Mouse (Mus musculus): ENCODE data around the gene Tbcc.
"Not testable (repeated sequence)": the region's sequence is repeated elsewhere in the genome, so short reads cannot be mapped to it uniquely, and the experiment has no call there.

Gene Tbcc

DNA sequence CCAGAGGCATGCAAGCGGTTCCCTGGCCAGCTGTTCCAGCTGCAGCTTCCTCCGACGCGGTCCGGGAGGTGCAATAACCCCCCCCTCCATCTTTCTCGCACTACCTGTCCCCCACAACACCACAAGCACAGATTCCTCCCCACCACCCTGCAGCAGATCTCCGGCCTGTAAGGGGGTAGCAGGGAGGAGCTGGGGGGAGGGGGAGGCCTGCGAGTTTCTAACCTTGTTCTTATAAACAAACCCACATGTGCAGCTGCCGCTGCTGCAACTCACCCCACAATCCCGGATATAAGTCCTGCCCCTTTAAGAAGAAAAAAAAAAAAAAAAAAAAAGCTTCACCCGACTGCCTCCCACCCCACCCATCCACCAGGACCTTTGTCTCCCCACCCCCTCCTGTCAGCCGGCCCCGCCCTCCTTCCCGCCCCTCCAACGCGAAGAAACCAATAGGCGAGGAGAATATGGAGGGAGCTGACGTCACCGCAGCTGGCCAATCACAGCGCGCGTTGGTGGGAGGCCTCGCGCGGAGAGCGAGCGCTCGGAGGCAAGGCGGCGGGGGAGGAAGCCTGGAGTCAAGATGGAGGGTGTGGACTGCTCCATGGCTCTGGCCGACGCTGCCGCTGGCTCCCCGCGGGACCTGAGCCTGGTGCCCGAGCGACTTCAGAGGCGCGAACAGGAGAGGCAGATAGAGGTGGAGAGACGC is at the start of gene Tbcc:
Gene Tbcc (plus strand): TSS at position 569 of the 700 bp plus-strand sequence.
- peak; percentile 97 for DNase-seq

DNA sequence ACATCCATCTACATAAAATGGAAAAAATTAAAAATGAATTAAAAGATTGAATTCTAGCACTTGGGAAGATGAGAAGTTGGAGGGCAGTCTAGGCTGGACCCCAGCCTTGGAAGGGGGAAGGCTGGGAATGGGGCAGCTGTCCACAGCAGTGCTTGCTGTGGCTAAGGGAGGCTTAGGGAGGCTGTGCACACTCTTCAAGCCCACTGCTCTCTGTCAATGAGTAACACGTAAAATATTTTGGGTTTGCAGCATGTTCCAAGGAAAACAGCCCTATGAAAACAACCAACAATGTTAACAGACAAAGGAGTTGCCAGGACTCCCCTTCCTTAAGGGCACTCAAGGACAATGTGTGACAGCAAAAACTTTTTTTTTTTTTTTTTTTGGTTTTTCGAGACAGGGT is 47.5 kb upstream of the Tbcc start:
- peak; percentile 63 for DNase-seq

DNA sequence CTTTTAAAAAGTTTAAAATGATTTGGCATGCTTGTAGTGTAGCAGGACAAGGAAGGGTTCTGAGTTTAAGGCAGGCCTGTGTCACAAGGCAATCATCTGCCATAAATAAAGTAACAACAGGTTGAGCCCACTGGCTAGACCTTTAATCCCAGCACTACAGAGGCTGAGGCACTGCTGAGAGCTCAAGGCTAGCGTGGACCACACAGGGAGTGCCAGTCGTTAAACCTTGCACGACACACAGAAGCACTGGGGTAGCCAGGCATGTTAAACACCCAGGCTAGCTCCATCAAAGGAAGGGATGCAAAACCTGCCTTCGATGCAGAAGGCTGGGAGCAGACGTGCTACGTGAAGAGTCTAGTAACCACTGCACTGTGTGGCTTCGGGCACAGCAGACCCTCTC is 46.8 kb upstream of the Tbcc start:
- DNase-seq = no peak

DNA sequence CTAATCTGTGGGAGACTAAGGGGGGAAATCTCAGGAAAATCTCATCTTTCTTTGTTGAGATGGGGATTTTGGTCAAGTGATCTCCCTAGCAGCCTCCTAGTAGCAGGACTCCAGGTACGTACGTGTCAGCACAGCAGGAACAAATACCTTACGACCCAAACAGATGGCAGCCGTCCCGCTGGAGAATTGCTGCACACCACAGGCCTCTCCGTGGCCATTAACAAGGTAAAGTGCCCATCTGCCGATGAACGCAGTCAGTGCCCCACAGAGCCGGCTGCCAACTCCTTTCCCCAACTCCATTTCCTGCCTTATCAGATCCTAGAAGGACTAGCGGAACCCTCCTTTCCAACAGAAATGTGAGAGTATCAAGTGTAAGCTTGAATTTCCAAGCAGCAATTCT is 45.7 kb upstream of the Tbcc start:
- DNase-seq = no peak

DNA sequence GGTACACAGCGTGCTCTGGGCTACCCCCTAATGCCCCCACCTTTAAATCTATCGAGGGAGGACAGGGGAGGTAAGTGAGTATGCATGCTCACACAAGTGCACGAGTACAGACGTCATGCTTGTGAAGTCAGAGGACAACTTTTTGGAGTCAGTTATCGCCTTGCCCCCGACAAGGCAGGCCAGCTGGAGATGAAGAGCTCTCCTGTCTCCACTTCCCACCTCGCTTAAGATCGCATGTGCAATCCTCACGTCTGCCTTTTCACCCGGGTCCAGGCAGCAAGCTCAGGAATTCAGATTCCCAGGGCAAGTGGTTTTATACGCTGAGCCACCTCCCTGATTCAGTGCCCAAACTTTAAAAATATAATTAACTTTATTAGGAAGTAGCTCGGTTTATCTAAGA is 45.2 kb upstream of the Tbcc start:
- no peak for DNase-seq

DNA sequence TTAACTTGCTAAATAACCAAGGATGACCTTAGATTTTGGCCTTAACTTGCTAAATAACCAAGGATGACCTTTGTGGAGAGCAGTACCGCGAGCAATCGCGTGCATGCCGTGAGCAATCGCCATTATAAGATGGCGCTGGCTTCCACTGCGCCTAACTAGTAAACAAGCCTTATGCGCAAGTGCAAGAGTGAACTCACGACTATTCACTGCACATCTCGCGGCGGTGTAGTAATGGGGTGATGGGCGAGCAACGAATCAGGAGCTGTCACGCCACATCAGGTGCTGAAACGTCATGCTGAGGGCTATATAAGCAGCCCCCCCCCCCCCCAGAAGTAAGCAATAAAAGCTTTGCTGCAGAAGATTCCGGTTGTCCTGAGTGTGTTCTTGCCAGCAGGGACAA is 43.9 kb upstream of the Tbcc start:
- DNase-seq = not testable (repeated sequence)

DNA sequence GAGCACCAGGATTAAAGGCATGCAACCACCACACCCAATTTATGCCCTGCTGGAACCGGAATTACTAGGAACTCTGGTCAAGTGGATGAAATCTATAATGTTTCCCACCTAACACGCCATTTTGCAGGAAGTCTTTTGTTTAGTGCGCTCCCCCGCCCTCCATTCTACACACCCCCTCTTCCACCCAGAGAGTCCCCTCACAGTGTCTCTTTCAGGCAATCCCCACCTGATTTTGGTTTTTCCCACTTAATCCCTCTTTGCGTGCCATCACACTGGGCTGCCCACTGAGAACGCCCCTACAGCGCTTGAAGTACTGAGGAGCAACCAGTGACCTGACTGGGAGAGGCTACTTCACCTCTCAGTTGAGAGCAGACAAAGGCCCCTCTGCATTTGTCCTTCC is 43.3 kb upstream of the Tbcc start:
- no peak for DNase-seq

DNA sequence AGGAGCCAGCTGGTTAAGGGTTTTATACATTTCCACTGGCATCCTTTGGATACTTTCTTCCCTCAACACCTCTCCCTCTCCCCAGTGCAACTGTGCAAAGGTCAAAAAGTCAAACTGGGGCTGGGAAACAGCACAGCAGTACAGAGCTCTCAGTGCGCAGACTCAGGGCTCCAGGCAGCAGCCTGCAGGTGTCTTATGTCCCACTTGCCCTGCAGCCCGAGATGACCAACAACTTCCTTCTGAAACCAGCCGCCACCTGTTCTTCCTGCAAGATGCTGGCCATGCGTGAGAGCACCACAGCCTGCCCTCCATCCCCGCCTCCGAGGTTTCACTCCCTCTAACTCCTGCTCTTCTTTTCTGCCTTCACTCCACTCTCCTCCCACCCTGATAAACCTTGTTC is 37.8 kb upstream of the Tbcc start:
- DNase-seq = peak; percentile 63

DNA sequence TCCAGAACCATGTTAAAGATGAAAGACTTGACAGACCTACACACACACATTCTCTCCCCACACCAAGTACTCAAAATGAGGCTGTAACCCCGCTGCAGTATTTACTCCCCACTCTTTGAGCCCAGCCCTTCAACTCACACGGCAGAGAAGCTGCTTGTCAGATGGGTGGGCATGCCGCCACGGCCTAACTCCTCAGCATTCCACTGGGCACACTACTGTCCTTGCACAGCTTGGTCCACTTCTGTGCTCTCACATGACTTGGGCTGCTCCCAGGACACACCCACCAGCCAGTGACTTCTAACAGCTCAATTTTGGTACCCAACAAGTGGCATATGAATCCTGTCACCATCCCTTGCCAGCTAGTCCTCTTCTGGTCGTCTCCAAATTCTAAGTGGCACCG is 37.2 kb upstream of the Tbcc start:
- peak; percentile 69 for DNase-seq

DNA sequence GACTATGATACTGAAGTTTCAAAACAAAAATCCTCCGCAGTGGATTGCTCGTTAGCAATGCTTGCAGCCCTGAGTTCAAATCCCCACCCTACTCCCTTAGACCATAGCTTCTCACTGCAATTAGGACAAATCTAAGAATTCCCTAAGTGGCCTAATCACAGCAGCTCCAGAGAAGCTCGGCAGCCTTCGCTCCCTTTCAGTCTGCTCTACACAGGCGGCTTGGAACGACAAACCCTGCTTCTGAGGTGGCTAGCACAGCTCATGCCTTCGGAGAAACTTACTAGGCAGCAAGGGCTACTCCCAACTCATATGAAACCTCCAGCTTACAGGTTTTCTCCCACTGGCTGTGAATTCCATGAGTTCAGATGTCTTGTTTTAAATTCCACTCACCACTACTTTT is 36.4 kb upstream of the Tbcc start:
- no peak for DNase-seq

DNA sequence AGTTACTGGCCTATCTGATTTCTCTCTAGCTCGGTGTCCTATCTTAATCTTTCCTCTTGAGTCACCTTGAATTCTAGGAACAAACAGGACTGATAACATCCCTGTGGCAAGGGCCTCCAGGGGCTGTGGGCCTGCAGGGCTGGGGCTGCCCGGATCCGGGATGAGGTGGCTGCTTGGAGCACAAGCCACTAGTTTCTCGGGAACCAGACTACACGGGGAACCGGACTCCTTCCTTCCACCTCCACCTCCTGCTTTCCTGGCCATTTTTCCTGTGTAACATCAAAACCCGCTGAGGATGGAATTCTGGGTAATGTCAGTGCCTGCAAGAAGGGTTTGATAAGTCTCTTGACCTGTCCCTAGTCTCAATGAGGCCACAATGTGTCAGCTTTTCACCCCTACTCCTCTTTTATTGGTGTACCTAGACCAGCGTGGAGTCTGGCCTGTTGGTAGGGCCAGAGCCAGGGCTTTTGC is 35.8 kb upstream of the Tbcc start:
- DNase-seq = no peak

DNA sequence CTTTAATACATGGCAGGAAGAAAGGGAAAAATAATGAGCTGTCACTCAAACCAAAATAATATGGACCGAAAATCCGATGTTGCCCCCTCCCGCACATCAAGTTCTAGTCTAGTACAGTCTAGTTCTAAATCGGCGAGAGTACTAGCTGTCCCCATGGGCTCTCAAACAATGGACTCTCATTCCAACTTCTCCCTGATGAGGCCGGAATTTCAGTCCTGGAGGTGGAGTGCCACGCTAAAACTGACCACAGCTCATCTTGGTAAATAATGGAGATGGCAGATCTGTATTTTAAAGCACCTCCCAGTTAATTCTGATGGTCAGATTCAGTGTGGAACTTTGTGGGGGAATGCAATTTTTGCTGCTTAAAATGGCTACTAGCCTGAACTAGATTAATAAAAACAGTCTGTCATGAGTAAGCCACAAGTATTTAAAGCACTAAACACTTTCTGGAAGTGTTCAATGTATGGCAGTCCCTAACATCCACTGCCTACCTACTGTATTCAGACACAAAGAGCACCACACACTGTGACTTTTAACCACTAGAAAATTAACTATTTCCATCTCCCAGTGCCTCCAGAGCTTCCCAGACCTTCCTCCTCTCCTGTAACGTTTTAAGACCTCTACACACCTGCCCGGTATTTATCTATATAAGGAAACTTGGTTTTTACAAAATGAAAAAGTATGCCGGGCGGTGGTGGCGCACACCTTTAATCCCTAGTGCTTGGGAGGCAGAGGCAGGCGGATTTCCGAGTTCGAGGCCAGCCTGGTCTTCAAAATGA is 35.0 kb upstream of the Tbcc start:
- DNase-seq = peak; percentile 43

DNA sequence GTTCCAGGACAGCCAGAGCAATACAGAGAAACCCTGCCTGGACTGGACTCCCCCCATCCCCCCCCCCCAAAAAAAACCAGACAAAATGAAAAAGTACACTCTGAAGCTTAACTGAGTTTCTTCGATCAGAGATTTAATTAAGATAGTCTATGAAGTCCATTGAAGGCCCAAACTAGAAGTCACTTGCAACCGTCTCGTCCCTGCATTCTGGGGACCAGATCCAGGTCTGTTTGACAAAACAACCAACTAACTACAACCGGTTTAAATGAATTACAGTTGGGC is 34.4 kb upstream of the Tbcc start:
- no peak for DNase-seq

DNA sequence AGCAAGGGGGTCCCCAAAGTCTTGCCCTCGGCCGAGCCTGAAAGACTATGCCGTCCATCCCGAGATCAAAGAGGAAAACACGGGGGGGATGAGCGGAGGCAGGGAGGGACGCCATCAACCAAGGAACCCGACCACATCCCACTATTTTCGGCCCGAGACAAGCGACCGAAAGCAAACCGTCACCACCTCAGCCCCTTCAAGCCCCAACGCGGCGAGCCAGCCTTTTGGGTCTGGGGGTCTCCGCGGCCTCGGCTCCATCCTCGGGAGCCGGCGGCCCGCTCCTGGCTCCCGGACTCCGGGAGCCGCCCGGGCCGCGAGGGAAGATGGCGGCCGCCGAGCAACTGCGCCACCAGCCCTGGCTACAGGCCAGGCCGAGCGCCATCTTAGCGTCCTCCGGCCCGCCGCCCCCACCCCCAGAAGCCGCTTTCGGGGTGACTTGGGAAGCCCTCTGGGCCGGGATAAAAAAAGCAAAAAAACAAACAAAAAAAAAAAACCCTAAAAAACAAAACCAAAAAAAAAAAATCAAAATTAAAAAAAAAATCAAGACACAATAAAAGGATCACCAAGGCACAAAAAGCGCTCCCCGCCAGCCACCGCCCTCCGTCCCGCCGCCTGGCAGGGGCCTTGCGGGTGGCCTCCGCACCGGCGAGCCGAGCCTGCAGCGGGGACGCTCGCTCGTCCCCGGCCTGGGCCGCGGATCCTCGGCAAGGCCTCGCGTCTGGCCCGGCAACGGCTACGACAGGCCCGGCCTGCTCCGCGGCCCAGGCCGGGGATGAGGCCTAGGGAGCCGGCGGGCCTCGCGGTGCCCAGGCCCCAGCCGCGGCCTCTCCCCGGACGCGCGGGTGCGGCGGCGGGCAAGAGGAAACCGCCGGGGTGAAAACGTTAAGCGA is 33.8 kb upstream of the Tbcc start:
- peak; percentile 78 for DNase-seq

DNA sequence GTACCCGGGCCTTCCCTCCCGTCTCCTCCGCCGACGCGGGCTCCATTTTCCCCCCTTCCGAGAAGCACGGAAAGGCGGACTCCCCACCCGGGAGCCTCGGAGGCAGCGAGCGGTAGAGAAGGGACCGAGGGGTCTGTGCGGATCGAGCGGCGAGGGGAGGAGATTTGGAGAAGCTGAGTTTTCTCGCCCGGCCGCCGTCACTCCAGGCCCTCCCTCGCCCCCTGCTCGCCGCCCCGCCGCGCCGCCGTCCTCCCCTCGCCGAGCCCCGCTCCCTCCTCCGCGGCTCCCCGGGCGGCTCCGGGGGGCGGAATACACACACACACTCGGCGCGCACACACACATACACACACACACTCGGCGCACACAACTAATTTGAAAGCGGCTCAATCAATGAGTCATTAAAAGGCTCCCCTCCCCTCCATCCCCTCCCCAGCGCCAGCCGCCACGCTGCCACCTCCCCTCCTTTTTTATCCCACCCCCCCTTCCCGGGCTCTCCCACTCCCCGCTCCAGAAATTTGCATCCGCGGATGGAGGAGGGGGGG is 33.1 kb upstream of the Tbcc start:
- peak; percentile 74 for DNase-seq

DNA sequence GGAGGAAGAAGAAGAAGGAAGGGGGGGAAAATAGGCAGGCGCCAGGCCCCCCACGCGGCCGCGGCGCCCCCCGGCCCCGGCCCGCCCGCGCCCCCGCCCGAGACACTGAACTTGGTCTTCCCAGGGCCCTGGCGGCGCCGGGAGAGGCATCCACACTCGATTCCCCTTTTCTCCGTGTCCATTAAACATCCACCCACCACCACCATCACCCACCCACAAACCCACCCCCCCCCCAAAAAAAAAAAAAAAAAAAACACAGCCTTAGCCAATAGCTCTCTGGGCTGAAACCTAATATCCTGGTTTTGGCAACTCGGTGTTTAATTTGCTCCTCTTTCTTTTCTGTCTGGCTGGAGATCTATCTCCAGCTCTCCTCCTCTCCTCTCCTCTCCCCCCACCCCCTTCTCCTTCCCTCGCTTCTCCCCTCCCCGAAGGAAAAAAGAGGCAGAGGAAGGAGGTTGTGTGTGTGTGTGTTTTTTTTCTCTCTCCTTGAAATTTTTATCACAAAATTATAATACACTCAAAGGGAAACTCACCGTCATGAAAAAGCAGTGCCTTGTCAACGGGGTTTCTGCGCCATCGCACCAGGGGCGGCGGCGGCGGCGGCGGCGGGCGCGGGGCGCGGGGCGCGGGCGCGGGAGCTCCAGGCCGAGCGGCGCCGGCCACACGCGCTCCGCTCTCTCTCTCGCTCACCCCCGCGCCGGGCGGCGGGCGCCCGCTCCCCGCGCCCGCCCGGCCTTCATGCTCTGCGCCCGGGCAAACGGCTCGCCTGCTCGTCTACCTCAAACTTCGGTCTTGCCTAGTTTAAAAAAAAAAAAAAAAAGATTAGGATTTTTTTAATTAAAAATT is 32.4 kb upstream of the Tbcc start, which contains the start of gene Bicral:
Gene Bicral (minus strand): TSS at position 580 of the 846 bp plus-strand sequence.
- peak; percentile 76 for DNase-seq

DNA sequence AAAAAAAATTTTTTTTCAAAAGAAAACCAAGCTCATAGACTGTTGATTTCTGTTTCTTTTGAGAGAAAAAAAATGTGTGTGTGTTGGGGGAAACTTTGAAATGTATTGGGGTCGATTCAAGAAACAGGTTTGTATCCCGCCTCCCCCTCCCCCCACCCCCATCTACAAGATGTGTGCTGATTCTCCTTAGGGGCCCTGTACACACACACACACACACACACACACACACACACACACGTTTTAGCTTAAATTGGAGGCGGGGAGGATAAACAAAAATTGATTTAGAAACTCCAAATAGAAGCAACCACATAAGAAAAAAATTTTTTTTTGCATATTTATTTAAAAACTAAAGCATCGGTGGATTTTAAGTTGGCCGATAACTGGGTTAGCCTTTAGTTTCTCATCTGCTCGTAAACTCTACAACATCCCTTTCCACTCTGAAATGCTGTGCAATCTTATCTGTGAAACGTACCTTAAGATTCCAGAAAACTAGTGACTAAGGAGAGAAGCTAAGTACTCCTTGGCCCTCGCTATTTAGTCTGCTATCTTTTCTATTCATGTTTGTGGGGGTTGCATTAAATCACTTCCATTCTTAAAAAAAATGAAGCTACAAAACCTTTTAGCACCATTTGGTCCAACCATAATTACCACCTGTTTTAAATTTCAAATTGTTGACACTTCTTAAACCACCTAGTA is 31.6 kb upstream of the Tbcc start:
- DNase-seq = no peak

DNA sequence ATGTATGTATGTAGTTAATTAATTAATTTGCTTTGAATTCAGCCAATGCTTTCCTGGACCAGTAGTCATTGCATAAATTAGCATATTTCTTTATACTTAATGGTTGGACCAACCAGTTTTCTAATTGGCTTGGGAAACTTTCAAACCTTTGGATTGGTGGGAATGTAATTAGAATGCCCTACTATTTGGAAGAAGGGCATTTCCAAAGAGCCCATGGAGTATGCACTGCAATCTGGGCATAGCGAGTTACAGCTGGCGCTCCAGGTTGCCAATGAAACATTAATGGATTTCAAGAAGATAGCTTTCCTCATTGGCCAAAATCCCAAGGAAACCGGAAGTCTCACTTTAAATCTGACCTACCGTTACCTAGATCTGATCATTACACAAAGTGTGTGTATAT is 30.4 kb upstream of the Tbcc start:
- DNase-seq = peak; percentile 58

DNA sequence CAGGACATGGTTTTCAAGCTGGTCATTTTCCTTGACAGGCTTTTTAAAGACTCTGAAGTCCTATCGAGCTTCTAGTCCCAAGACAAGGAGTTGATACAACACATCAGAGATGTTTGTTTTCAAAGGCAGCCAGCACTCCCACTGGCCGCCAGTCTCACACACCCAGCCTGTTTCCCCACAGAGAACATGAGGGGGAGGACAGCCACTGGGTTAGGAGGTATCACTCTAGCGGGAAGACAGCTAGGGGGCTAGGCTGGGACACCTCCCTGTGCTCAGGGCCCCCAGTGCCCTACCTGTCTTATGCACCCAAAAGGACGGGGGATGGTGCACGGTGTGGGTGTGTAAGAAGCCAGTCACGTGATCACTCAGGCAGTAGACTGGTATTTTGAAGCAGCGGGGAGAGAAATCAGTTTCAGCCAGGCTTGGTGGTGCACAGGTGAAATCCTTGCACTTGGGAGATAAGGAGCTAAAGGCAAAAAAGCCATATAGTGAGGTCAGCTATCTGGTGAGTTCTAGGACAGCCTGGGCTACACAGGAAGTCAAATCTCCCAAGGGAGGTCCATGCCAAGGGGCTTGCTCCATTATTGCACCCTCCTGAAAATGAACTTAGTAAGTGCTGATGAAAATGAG is 25.8 kb upstream of the Tbcc start:
- no peak for DNase-seq

DNA sequence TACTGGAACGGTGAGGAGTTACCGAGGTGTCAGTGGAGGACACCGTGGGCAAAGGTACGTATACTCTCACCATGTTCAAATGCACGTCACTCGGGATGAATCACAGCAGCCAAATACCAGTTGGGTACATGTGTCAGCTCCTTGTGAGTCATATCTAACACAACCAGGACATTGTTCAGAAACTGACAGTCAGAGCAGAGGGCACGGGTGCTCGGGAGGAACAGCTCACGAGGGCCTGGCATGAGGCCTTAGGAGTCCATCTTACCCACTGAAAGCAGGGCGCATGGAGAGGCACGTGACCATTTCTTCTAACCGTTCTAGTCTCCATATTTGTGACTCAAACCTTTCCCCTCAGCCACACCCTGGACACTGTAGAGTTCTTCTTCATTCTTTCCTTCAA is 23.6 kb upstream of the Tbcc start:
- no peak for DNase-seq

DNA sequence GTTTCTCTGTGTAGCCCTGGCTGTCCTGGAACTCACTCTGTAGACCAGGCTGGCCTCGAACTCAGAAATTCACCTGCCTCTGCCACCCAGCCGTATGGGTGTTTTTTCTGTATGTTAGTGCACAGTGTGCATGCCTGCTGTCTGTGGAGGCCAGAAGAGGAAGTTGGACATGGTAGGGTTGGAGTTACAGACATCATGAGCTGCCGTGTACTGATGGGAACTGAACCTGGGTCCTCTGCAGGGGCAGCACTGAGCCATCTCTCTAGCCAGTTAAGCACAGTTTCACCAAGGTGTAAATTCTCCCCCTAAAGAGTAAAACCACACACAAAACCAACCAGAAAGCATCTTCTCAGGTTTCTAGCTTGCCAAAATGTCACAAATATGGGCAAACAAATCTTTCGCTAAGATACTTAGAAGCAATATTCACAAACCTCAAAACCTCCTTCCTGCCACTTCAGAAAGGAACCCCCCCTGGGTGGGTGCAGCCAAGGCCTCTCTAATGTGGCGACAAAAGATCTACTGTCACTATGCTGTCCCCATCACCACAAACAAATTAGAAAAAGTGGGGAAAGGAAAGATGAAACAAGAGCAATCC is 20.2 kb upstream of the Tbcc start:
- no peak for DNase-seq
